Mouse (Mus musculus) spleen, adult 2 months (tissue): ENCODE data around the gene Ap1b1.

Experiments used
- CTCF ChIP-seq: fragments of 200-500 bp; IDR thresholded peaks from 2 replicates; pipeline ENCODE4 v1.5.1; 2011; ENCODE audit warnings: mild to moderate bottlenecking, inconsistent platforms; ENCODE audit not compliant: insufficient read depth, insufficient read length, insufficient replicate concordance; ENCODE audit errors: extremely low read depth
- POLR2A ChIP-seq: fragments of 200-500 bp; IDR thresholded peaks from 2 replicates; pipeline ENCODE4 v1.6.1; 2011; ENCODE audit warnings: low read depth, low read length, inconsistent platforms

- TF ChIP-seq CTCF (no peak), POLR2A (no peak)
Measured at GRCm38 (mm10) chr11:4963099-4963808, 23.4 kb upstream of the Ap1b1 start.
